Mouse (Mus musculus) ES-Bruce4 (cell line): ENCODE data around the gene Fam206a. TPM values are rescaled to one million over a fixed set of nuclear protein-coding genes. Genes with fewer than 3 reads are reported as not detected.

Experiments used
- H3K27ac ChIP-seq: 2 replicates; pipeline ENCODE4 v1.5.1; 2012; ENCODE audit warnings: low read length, inconsistent platforms; ENCODE audit not compliant: insufficient read depth
- H3K27me3 ChIP-seq: 2 replicates; pipeline ENCODE4 v1.6.1; 2012; ENCODE audit warnings: mild to moderate bottlenecking, low read length, inconsistent platforms; ENCODE audit not compliant: control insufficient read depth, poor library complexity, insufficient read depth, severe bottlenecking
- H3K36me3 ChIP-seq: 2 replicates; pipeline ENCODE4 v1.6.1; 2012; ENCODE audit warnings: inconsistent platforms, mild to moderate bottlenecking, low read length, moderate library complexity; ENCODE audit not compliant: control insufficient read depth, poor library complexity, insufficient read depth, severe bottlenecking
- H3K4me1 ChIP-seq: one replicate; pipeline ENCODE4 v1.8.1; 2011; ENCODE audit warnings: low read length; ENCODE audit not compliant: control insufficient read depth, insufficient read depth
- H3K4me3 ChIP-seq: 2 replicates; pipeline ENCODE4 v1.5.1; 2011; ENCODE audit warnings: low read depth, mild to moderate bottlenecking, low read length
- H3K9ac ChIP-seq: 2 replicates; pipeline ENCODE4 v1.6.1; 2012; ENCODE audit warnings: low read depth, mild to moderate bottlenecking, inconsistent platforms; ENCODE audit not compliant: poor library complexity, severe bottlenecking
- H3K9me3 ChIP-seq: replicated peaks from 2 replicates; pipeline ENCODE4 v1.6.1; 2012; ENCODE audit warnings: mild to moderate bottlenecking, low read length, inconsistent platforms; ENCODE audit not compliant: control insufficient read depth, poor library complexity, insufficient read depth, severe bottlenecking
- CTCF ChIP-seq: IDR thresholded peaks from one replicate; pipeline ENCODE4 v1.8.1; 2011; ENCODE audit warnings: low read depth, low read length
- EP300 ChIP-seq: IDR thresholded peaks from 2 replicates; pipeline ENCODE4 v1.6.1; 2011; ENCODE audit warnings: low read depth, low read length; ENCODE audit not compliant: insufficient read depth
- POLR2A ChIP-seq: IDR thresholded peaks from one replicate; pipeline ENCODE4 v1.8.1; 2011; ENCODE audit warnings: low read length; ENCODE audit not compliant: insufficient read depth
- polyA plus RNA-seq: library from polyadenylated mRNA; stranded (reverse); fragments of >200 nt; gene quantifications from 2 replicates; pipeline ENCODE4 v1.2.4, GENCODE M21; 2011; ENCODE audit warnings: low read depth; ENCODE audit not compliant: missing spikeins, insufficient read depth, insufficient read length

Gene Fam206a
- 13.6 and 15.9 TPM in 2 replicates for polyA plus RNA-seq

- TF ChIP-seq POLR2A (peak; percentile 79), CTCF (no peak), EP300 (no peak)
- H3K27me3 ChIP-seq = no peaks in the 10 kb centered on the region
- H3K9me3 ChIP-seq = no peaks in the 10 kb centered on the region
- H3K9ac ChIP-seq = peak within 1 kb of the TSS; percentile 68
- H3K27ac ChIP-seq = no peak within 1 kb of the TSS
- no peaks in the 10 kb centered on the region for H3K4me1 ChIP-seq
- H3K4me3 ChIP-seq = peak within 1 kb of the TSS; percentile 66
- H3K36me3 ChIP-seq = peaks cover 28% of the 10 kb centered on the region
Observed at GRCm38 (mm10) chr4:56801907-56802668, at the start of gene Fam206a, which contains the start of gene Elp1. Fam206a (plus strand) TSS chr4:56802345. Elp1 (minus strand) TSS chr4:56802331.

- H3K36me3 ChIP-seq = peaks cover 69% of the 10 kb centered on the region
- H3K27me3 ChIP-seq = no peaks in the 10 kb centered on the region
- H3K27ac ChIP-seq = no peak overlapping the region
- H3K9me3 ChIP-seq = no peaks in the 10 kb centered on the region
- H3K4me3 ChIP-seq = no peak overlapping the region
- TF ChIP-seq POLR2A = no peak
- no peak for TF ChIP-seq EP300
- TF ChIP-seq CTCF = no peak
- no peaks in the 10 kb centered on the region for H3K4me1 ChIP-seq
- H3K9ac ChIP-seq = no peak overlapping the region
Observed at GRCm38 (mm10) chr4:56756021-56756420, 46.1 kb upstream of the Fam206a start.

GRCm38 (mm10) chr4:56756966-56757600, 45.1 kb upstream of the Fam206a start:
- no peak overlapping the region for H3K9ac ChIP-seq
- no peak overlapping the region for H3K4me3 ChIP-seq
- H3K4me1 ChIP-seq = no peaks in the 10 kb centered on the region
- no peak overlapping the region for H3K27ac ChIP-seq
- H3K27me3 ChIP-seq = no peaks in the 10 kb centered on the region
- TF ChIP-seq EP300 = no peak
- no peak for TF ChIP-seq POLR2A
- no peak for TF ChIP-seq CTCF
- peaks cover 67% of the 10 kb centered on the region for H3K36me3 ChIP-seq
- no peaks in the 10 kb centered on the region for H3K9me3 ChIP-seq

- H3K9ac ChIP-seq = no peak overlapping the region
- H3K36me3 ChIP-seq = peaks cover 73% of the 10 kb centered on the region
- no peak for TF ChIP-seq POLR2A
- no peak for TF ChIP-seq CTCF
- TF ChIP-seq EP300 = no peak
- no peaks in the 10 kb centered on the region for H3K27me3 ChIP-seq
- no peak overlapping the region for H3K4me3 ChIP-seq
- no peaks in the 10 kb centered on the region for H3K4me1 ChIP-seq
- no peak overlapping the region for H3K27ac ChIP-seq
- H3K9me3 ChIP-seq = no peaks in the 10 kb centered on the region
Observed at GRCm38 (mm10) chr4:56757693-56758092, 44.5 kb upstream of the Fam206a start.

GRCm38 (mm10) chr4:56767861-56768284, 34.3 kb upstream of the Fam206a start:
- Histone ChIP-seq H3K27ac (no peak overlapping the region), H3K9ac (no peak overlapping the region), H3K4me1 (no peaks in the 10 kb centered on the region), H3K36me3 (peaks cover 62% of the 10 kb centered on the region), H3K4me3 (no peak overlapping the region), H3K27me3 (no peaks in the 10 kb centered on the region), H3K9me3 (no peaks in the 10 kb centered on the region)
- TF ChIP-seq POLR2A (no peak), EP300 (no peak), CTCF (no peak)

- Histone ChIP-seq H3K9me3 (no peaks in the 10 kb centered on the region), H3K9ac (no peak overlapping the region), H3K27me3 (no peaks in the 10 kb centered on the region), H3K27ac (no peak overlapping the region), H3K36me3 (peaks cover 64% of the 10 kb centered on the region), H3K4me1 (no peaks in the 10 kb centered on the region), H3K4me3 (no peak overlapping the region)
- no peak for TF ChIP-seq EP300
- TF ChIP-seq CTCF = no peak
- no peak for TF ChIP-seq POLR2A
Observed at GRCm38 (mm10) chr4:56768913-56769312, 33.2 kb upstream of the Fam206a start.
